Mouse (Mus musculus): Measurements from ENCODE around the gene Ppfia2.

Ppfia2 gene

DNA sequence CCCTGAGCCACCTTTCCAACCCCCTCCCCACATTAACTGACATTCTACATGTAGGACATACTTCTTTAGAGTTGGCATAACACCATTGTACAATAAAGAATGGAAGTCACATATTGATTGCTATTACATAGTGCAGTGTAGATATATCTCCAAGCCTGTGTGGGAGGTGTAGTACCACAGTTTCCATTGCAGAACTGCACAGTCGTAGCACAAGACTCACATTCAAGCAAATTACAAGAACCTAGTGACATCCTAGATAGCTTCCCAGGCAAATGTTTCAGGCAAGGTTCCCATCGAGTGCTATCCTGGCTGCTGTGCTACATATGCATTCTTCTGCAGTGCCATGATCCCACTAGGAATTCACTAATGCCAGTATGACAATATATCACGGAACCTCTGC is 200.0 kb downstream of the Ppfia2 start:
- no peak for DNase-seq

DNA sequence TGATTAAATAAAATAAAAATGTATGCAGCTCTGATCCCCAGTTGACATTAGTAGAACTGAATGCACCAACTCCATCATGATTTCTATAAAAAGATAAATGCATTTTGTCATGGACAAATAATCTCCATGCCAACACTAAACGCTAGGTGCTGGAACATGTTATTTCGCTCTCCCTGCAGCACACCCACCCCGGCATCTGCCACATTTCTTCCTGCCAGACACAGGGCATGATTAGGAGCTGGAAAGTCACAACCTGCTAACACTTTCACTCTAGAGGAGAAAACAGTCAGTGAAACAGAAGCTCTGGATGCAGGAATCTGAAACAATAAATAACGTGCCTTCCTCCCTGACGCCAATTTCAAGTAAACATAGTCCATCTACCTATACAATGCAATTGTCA is 211.3 kb downstream of the Ppfia2 start:
- no peak for DNase-seq

DNA sequence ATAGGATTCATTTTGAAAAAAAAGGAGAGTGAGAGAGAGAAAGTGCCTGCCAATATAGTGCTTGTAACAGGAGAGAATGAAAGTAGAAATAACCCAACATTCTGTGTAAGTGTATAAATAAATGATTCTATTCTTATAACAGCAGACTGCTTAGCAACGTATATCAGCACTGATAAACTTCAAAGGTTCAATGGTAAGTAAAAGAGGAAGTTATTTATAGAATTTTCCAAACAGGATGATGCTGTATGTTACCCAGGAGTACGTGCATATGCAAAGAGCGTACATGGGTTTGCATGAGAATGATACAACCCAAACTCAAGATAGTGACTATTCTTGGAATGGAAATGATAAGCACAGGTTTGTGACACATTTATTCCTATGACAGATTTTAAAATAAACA is 215.4 kb downstream of the Ppfia2 start:
- DNase-seq, result no peak

DNA sequence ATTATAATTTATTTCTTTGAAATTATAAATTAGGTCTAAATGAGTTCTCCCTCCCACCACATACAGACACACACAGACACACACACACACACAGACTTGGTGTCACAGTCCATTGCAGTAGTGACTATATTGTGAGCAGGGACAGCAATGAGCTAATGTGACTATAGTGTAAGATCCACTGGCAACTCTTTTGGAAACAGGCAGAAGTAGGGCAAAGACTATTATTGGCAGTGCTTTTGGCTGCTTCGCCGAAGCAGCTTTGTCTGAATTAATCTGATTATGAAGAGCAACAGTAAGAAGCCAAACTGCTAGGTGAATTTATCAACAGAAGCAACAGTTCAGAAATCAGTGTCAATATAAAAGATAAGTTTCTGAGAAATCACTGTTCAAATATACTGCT is 249.8 kb downstream of the Ppfia2 start:
- DNase-seq, result no peak

DNA sequence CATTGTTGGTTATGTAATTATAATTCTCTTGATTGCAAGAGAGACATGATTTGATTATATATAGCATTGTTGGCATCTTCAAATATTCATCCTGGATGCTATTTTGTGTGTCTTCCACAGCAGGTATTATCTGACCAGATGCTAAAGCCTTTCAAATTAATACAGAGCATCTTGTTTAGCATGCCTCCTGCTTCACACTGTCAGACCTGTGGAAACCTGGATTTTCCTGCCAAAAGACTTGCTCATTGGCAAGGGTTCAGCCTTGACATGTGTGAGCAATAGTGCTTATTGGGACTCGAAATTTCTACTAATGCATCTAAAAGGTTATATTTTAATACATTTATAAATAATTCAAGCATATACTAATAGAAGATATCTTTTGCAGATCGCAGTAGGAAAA is 262.1 kb downstream of the Ppfia2 start:
- no peak for DNase-seq

DNA sequence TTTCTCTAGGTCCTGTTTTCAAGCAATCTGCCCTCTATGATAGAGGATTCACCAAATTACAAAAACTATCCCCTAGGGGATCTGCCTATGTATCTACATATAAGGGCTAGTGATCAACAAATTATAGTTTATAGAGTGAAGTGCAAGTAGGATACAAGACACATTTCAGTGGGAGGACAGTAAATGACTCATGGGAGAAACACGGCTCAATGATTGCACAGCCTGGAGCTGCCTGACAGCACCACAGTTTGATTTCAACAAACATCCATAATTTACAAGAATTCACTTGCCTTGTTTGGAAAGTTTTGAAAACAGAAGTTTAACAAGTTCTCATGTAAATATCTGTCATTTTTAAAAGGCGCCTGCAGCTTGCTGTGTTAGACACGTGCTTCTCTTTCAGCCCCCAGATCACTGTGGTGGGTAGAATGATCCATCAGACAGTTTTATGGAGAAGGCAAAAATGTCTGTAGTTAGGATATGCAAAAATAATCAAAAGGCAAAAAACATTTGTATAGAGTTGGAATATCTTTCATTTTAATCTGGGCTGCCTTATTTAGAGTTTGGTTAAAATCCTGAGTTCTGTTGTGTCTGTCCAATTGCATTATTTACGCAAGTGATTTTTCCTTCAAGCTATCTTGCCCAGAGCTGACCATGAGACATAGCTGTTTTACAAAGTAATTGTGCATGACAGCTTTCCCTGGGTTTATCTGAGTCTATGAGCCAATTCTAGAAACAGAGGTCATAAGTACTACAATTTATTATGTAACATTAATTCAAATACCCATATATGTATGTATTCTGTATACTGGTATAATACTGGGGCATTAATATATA is 266.3 kb downstream of the Ppfia2 start:
- DNase-seq, result no peak

DNA sequence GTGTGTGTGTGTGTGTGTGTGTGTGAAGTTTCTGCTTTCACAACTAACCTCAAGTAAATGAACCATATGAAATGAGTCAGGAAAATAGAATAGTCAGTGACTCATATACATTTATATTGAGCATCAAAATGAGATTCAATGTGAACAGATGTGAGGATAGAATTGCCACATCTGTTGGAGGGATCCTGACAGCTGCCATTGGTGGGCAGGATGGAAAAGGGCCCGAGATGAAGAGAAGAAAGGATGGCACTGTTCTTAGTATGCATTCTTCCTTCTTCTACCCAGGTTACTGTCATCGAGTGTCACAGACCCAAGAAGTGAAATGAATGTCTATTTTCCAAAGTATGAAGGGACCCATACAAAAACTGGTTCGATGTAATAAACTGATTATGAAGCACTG is 268.1 kb downstream of the Ppfia2 start:
- DNase-seq, result no peak

DNA sequence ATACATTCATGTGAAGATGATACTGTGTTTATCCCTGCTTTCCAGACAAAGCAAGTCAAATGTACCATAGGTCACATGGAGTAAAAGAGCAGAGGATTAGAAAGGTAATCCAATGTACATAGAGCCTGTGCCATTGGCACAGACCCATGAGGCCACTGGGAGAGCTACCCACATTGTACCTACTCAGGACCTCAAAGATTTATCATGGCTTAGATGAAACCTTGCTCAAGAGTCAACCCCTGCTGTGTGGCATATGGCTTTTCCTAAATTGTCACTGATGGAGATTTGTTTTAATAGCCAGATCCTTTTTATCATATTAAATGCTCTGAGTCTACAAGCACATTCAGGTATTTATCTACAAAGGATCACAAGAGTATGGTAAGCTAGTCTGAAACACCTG is 274.8 kb downstream of the Ppfia2 start:
- DNase-seq, result no peak

DNA sequence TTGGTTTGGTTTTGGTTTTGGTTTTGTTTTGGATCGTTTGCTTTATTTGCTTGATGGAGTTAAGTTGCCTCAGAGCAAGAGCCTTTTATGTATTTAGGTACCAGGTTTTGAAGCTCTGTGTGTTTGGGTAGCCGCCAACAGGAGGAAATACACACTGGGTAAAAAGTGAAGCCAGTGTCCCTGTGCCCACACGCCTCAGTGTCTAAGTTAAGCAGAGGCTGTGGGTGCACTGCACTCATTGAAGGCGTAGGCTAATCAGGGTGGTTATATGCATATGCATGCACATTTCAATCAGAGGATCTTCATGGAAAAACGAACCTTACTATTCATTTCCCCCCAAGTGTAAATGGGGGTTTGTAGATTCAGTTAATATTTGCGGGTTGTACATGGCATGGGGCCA is 290.9 kb downstream of the Ppfia2 start:
- DNase-seq, result no peak

DNA sequence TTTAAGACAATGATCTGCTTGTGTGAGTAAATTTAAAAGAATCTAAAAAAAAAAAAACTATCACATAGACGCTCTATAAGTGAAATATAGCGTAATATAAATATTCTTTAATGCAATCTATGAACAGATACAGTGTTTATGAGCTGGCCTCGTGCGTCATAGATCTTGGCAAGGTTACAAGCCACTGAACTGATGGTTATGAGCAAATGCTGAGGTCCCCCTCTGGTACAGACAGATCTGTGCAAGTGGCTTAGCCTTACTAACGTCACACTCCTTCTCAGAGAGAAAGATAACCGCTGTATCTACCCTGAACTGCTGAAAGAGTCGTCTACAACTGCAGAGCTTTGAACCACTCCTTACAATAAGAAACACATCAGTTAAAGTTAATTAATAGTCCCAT is 293.6 kb downstream of the Ppfia2 start:
- no peak for DNase-seq

DNA sequence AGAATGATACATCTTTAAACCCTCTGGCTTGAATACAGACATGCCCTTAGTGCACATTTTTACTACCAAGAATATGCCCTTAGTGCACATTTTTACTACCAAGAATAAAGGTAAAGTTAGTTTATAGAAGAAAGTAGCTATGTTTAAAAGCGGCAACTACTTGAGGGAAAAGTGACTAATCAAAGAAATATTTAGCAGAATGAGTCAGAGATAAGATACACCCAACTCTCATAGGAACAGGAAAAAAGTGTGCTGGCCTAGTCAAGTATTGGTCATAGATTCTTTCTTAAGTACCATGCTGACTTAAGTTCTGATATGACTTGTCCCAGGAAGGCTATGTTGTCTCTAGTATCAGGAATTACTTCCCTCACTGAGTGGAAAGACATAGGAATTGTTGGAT is 305.4 kb downstream of the Ppfia2 start:
- no peak for DNase-seq

DNA sequence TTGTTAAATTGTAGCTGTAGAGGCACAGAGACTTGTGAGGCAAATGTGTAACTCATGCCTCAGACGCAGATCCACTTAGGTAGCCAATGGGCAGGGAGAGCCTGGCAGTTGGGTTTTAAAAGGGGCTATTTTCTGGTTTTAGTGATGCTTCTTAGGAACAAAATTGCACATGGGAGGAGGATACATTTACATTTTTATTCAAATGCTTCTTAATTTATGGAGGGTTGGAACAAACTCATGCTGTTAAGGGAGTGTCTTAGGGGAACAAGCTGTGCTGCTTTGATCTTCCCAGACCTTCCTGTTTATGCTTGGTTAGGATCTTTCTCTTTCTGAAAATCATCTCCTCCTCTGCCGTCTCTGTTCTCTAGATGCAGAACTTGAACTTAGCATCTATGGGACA is 345.3 kb downstream of the Ppfia2 start:
- DNase-seq, result no peak

DNA sequence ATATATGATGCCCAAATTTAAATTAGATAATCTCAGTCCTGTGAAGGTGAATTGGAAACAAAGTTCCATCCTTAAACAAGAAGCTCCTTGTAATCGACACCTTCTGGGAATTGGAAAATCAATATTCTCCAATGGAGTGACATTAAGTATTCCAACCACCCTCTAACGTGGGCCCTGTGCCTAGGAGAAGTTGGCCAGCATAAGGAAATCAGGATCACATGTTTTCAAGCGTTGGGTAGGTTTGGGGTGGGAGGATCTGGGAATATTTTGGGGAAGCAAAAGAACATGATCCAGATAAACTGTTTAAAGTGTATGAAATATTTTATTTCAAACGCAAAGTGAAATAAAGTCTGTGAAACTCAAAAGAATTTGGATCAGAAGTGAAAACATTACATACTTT is 348.2 kb downstream of the Ppfia2 start:
- DNase-seq, result no peak

GRCm38 (mm10) chr10:106824215-106824614 is 354.1 kb downstream of the Ppfia2 start:
- no peak for DNase-seq

- no peak for DNase-seq
Measured at GRCm38 (mm10) chr10:106838476-106838875, 368.3 kb downstream of the Ppfia2 start.

DNA sequence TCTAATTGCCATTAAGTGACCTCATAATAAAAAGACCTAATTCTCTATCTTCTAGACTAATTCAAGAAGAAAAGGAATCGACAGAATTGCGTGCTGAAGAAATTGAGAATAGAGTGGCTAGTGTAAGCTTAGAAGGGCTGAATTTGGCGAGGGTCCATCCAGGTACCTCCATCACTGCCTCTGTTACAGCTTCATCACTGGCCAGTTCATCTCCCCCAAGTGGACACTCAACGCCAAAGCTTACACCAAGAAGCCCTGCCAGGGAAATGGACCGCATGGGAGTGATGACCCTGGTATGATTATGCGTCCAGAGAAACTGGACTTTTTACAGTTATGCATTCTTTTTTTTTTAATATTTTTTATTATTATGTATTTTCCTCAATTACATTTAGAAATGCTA is 388.0 kb downstream of the Ppfia2 start:
- no peak for DNase-seq

DNA sequence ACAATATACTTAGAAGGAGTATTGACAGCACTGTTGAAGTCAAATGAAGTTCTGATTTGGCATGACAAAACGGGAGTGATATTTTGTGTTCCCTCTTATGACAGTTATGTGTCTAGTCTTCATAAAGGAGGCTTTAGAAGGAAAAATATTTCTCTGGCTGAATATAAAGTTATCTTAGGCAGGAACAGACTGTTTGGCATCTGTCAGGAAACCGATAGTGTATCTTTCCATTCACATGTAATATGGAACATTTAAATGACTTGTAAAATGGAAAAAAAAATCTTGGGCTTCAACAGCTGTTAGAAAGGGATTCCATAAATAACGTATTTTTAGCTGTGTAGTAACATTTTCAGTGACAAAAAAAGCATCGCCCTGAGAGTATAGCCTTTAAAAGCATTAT is 400.1 kb downstream of the Ppfia2 start:
- DNase-seq, result no peak

DNA sequence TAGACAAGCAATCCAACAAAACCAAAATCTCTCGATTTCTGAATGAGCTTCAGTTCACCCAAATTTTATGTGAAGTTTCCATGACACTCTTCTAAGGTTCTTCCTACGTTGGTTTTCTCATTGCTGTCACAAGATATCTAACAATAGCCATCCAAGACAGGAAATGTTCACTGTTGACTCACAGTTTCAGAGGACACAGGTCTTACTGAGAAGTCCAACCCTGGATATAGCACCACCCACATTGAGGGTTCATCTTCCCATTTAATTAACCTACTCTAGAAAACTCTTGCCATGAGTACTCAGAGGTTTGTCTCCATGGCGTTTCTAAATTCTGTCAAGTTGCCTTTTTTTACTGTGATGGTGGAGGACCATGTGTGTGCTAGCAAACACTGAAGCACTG is 401.7 kb downstream of the Ppfia2 start:
- DNase-seq, result no peak

GRCm38 (mm10) chr10:106872714-106873113 is 402.6 kb downstream of the Ppfia2 start:
- no peak for DNase-seq

DNA sequence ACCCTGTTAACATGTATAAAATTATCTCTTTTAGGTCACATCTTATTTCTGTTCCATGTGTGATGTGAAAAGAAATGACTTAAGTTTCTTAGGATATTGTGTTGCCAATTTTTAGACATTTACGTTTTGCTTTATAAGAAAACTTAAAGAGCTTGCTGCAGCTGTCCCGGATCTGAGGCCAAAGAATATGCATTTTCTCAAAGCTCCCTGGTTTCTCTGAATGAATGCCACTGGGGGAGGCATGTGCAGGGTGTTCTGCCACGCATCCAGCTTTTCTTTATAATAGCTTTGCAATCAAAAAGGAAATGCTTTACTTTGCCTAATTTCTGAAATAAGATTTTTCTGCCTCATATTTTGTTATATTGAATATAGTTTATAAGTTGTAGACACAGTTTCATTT is 411.2 kb downstream of the Ppfia2 start:
- DNase-seq, result no peak

DNA sequence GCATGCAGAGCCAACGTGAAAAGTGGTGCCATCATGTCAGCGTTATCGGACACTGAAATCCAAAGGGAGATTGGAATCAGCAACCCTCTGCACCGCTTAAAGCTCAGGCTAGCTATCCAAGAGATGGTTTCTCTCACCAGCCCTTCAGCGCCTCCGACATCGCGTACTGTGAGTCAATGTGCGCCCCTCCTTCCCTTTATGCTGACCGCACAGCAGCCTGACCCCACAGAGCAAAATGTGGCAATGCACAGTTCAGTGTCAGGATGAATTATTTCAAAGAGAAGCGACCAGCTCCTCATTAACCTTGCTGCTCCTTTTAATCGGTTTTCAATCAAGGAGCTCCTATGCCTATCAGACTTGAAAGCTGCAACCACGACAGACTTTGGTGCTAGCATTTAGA is 426.2 kb downstream of the Ppfia2 start:
- no peak for DNase-seq

- no peak for DNase-seq
Measured at GRCm38 (mm10) chr10:106910108-106910507, 440.0 kb downstream of the Ppfia2 start.

- no peak for DNase-seq
Measured at GRCm38 (mm10) chr10:106913032-106913431, 442.9 kb downstream of the Ppfia2 start.

DNA sequence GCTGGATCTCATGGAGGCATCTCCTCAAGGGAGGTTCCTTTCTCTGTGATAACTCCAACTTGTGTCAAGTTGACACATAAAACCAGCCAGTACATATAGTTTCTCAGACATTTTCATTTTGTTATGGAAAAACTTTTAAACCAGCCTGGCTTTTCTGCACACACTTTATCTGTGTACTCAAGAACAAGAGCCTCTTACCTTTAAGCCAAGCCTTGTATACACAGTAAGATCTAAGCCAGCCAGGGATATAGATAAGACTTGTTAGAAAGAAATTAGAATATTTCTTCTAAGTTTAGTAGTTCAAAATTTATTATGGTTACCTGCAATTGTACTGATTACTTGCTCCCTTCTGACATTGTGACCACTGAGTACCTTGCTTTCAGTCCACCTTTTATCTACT is 444.1 kb downstream of the Ppfia2 start:
- no peak for DNase-seq

- no peak for DNase-seq
Measured at GRCm38 (mm10) chr10:106914822-106915221, 444.7 kb downstream of the Ppfia2 start.
